Mouse (Mus musculus): ENCODE data around the gene Birc2.

Gene Birc2

GRCm38 (mm10) chr9:7785396-7785795 is 51.5 kb downstream of the Birc2 start:
- no peak for ATAC-seq (ENCODE audit: low TSS enrichment)

DNA sequence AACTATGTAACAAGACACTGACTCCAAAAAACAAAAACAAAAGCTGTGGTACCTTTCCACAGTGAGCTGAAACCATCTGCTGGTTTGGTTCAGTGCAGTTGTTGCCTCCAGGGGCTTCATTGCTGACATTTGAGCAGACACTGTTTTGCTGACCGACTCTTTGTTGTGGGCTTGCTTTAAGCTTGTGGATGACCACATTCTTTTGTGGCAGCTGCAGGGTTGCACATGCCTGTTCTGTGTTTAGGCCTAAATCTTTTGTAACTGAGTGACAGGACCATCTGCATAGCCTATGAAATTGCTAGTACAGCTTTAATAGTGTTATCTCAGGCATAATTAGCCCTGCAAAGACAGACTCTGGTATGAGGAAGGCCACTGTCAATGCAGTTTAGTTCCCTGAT is 52.2 kb downstream of the Birc2 start:
- ATAC-seq (ENCODE audit: low TSS enrichment) = no peak

- ATAC-seq (ENCODE audit: low TSS enrichment) = no peak
Measured at GRCm38 (mm10) chr9:7783823-7784614, 52.8 kb downstream of the Birc2 start.

GRCm38 (mm10) chr9:7780250-7781150 is 56.4 kb downstream of the Birc2 start:
- no peak for ATAC-seq (ENCODE audit: low TSS enrichment)

DNA sequence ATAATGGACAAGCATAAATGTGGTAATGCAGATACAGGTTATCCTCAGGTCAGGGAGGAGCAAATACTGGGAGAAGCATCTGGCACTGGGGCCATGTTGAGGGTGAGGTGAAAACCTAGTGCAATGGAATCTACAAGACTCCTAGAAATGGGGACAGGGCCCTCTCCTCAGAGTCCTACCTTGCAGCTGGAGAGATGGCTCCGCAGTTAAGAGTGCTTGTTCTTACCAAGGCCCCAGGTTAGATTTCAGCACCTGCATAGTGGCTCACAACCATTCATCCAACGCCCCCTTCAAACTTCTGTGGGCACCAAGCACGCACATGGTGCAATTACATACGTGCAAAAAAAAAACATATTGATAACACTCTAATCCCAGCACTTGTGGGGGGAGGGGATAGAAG is 57.1 kb downstream of the Birc2 start:
- ATAC-seq (ENCODE audit: low TSS enrichment) = no peak

- no peak for ATAC-seq (ENCODE audit: low TSS enrichment)
Measured at GRCm38 (mm10) chr9:7778771-7779170, 58.1 kb downstream of the Birc2 start.

GRCm38 (mm10) chr9:7777652-7778051 is 59.2 kb downstream of the Birc2 start:
- ATAC-seq (ENCODE audit: low TSS enrichment) = no peak

- ATAC-seq (ENCODE audit: low TSS enrichment) = no peak
Measured at GRCm38 (mm10) chr9:7776940-7777339, 59.9 kb downstream of the Birc2 start.

GRCm38 (mm10) chr9:7775986-7776385 is 60.9 kb downstream of the Birc2 start:
- ATAC-seq (ENCODE audit: low TSS enrichment) = no peak

DNA sequence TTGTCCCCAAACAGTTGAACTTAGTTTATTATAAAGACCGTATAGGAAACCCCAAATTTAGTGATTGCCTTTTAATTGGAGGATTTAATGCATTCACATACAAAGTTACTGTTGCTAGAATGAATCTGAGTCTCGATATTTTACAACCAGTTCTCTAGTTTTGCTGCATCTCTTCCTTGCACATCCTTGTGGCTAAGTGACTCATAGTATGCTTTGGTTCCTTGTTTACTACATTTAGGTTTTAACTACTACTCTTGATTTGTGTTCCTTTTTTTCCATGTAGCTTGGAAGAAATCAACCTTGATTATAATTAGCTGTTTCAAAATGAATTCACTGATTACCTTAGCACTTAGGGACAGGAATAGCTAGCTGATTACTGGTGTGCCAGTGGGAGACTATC is 61.9 kb downstream of the Birc2 start:
- ATAC-seq (ENCODE audit: low TSS enrichment) = no peak

- no peak for ATAC-seq (ENCODE audit: low TSS enrichment)
Measured at GRCm38 (mm10) chr9:7774538-7774937, 62.3 kb downstream of the Birc2 start.

- no peak for ATAC-seq (ENCODE audit: low TSS enrichment)
Measured at GRCm38 (mm10) chr9:7773686-7774085, 63.2 kb downstream of the Birc2 start.

DNA sequence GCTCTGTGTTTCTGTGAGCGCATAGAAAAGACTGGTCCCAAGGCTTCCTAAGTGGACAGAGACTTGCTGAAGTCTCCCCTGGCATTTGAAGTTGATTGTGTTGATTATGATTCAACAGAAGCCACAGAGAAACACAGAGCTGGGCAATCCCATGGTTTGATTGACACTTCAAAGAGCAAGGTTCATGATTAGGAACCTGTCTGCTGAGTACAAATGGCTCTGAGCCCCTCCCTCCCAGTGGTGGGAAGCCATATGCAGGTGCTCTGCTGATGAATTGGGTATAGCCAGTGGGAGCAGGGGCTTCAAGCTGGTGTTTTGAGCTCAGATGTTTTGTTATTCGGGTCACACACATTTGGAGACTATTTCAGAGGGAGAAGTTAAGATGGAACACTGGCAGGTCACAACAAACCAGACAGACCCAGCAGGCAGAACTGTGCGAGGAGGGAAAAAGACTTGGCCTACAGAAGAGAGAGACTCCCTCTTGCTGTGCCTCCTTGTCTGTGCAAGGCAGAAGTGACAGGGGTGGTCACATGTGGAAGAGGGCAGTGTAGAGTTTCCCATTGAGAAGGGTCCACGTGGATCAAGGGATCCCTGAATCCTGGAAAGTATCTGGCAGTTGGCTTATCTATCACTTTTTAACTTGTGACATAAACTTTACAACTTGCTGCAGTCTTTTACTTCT is 64.0 kb downstream of the Birc2 start:
- ATAC-seq (ENCODE audit: low TSS enrichment) = no peak

GRCm38 (mm10) chr9:7772361-7772760 is 64.5 kb downstream of the Birc2 start:
- ATAC-seq (ENCODE audit: low TSS enrichment) = no peak

DNA sequence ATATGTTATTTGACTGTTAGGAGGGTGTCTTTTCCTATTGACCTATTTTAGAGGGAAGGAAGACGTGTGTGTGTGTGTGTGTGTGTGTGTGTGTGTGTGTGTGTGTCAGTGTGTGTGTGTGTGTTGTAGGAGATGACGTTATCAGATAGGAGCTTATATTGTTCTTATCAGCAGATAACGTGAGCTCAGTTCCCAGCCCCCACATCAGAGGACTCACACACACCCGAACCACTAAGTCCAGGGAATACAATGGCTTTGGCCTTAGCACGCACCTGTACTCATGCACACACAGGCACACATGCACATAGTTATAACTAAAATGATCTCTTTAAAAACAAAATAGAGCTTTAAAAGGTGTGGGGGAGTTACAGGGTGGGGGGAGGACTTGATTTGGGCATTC is 67.4 kb downstream of the Birc2 start:
- no peak for ATAC-seq (ENCODE audit: low TSS enrichment)

DNA sequence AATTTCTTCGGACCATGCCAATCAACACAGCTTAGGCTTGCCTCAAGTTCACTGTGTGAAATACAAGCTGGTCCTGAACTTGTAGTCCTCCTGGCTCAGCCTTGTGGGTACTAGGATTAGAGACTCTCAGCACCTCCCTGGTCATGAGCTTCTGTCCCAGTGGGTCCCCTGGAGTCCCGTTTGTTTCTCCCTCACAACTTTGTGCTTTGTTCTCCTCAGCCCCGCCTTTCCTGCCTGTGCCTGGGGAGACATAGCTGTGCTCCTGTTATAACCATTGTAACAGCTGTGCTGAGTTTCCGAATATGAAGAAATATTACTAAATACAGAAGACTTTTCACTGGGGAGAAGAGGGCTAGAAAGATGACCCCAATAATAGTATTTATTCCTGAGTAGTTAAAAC is 67.8 kb downstream of the Birc2 start:
- no peak for ATAC-seq (ENCODE audit: low TSS enrichment)

Data from frontal cortex, adult (tissue).